Mouse (Mus musculus) lung, adult 2 months (tissue): ENCODE results near the gene Btla.

Experiments
- CTCF ChIP-seq: fragments of 200-500 bp; IDR thresholded peaks from 2 replicates; pipeline ENCODE4 v1.5.1; 2011; ENCODE audit warnings: mild to moderate bottlenecking, low read length, control low read depth; ENCODE audit not compliant: insufficient read depth
- POLR2A ChIP-seq: fragments of 200-500 bp; IDR thresholded peaks from 2 replicates; pipeline ENCODE4 v1.6.1; 2011; ENCODE audit warnings: low read depth, mild to moderate bottlenecking, control low read depth, low read length, borderline replicate concordance; ENCODE audit errors: extremely low read depth

DNA sequence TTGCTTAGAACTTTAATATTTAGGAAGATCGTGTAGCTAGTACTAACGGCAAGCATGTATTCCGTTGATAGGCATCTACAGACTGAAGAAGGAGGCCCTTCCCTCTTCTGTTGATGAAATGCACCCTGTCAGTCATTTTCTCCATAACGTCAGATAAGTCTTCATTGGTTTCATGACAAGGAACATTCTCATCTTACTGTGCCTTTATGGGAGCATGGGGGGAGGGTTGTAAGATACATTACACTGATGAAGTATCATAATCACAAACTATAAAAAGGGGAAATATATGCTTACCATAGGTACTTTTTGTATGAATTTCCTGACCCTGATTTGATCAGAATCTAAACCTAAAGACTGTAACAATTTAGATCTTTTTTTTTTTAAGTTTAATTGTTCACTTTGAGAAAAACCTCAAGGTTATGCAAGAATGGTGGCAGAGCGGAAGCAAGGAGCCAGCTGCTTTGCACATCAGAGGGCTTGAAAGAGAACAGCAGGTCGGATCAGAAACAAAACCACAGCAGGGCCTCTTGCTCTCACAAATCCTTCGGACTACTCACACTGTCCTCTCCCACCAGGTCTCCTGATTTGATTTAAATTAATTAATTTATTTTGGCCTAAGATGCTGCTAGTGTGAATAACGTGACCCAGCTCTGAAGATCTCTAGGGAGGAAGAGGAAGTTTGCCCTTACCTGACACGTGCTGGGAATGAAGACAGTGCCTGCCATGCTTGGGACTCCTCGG lies at the start of gene Btla:
- TF ChIP-seq CTCF (no peak), POLR2A (no peak)
